Mouse (Mus musculus): ENCODE measurements at regions not wholly inside any gene's neighbourhood (a gene's known extent, or its start where the extent isn't known, plus 50 kb on each side); places are given as distances from the start of the nearest gene placed in this dataset.

GRCm38 (mm10) chr11:23140429-23141099 lies 115.3 kb upstream of the Xpo1 start:
- H3K27ac ChIP-seq: peak overlapping the region; percentile 50
- peak; percentile 73 for ATAC-seq (ENCODE audit: low FRiP score)
- H3K9me3 ChIP-seq: no peaks in the 10 kb centered on the region
- no peak overlapping the region for H3K4me2 ChIP-seq
- H3K9ac ChIP-seq: no peak overlapping the region
- no peaks in the 10 kb centered on the region for H3K27me3 ChIP-seq
- H3K36me3 ChIP-seq: no peaks in the 10 kb centered on the region
- peaks cover 15% of the 10 kb centered on the region for H3K4me1 ChIP-seq (replicated peaks)
- 38% methylated on average over 6 of the region's 6 CpGs for WGBS
- H3K4me3 ChIP-seq: no peak overlapping the region

GRCm38 (mm10) chr11:23141100-23141837 lies 114.6 kb upstream of the Xpo1 start:
- peak; percentile 47; the same call in 1 of the 2 replicates for ATAC-seq (ENCODE audit: low FRiP score)
- 72% methylated on average over 12 of the region's 12 CpGs for WGBS
- no peaks in the 10 kb centered on the region for H3K9me3 ChIP-seq
- no peaks in the 10 kb centered on the region for H3K27me3 ChIP-seq
- peak overlapping the region; percentile 40 for H3K27ac ChIP-seq
- H3K4me3 ChIP-seq: no peak overlapping the region
- no peak overlapping the region for H3K9ac ChIP-seq
- H3K36me3 ChIP-seq: no peaks in the 10 kb centered on the region
- H3K4me1 ChIP-seq (replicated peaks): peaks cover 15% of the 10 kb centered on the region
- H3K4me2 ChIP-seq: no peak overlapping the region

- no peaks in the 10 kb centered on the region for H3K36me3 ChIP-seq
- WGBS: 83% methylated on average over 8 of the region's 8 CpGs
- no peak overlapping the region for H3K4me3 ChIP-seq
- peak; percentile 54; the same call in 1 of the 2 replicates for ATAC-seq (ENCODE audit: low FRiP score)
- H3K4me2 ChIP-seq: no peak overlapping the region
- H3K27me3 ChIP-seq: no peaks in the 10 kb centered on the region
- H3K9ac ChIP-seq: no peak overlapping the region
- H3K9me3 ChIP-seq: no peaks in the 10 kb centered on the region
- H3K4me1 ChIP-seq (replicated peaks): no peaks in the 10 kb centered on the region
- H3K27ac ChIP-seq: no peak overlapping the region
These were observed 107.7 kb upstream of the Xpo1 start for GRCm38 (mm10) chr11:23148048-23148596.

- WGBS: 64% methylated on average over 5 of the region's 5 CpGs
- Histone ChIP-seq H3K27me3 (no peaks in the 10 kb centered on the region), H3K4me2 (no peak overlapping the region), H3K4me1 (replicated peaks) (no peaks in the 10 kb centered on the region), H3K9me3 (no peaks in the 10 kb centered on the region), H3K9ac (no peak overlapping the region), H3K36me3 (no peaks in the 10 kb centered on the region), H3K4me3 (no peak overlapping the region), H3K27ac (no peak overlapping the region)
- ATAC-seq (ENCODE audit: low FRiP score): peak; percentile 34; the same call in 1 of the 2 replicates
These were observed 106.1 kb upstream of the Xpo1 start for GRCm38 (mm10) chr11:23149556-23150244.

GRCm38 (mm10) chr11:23154851-23155250 lies 101.0 kb upstream of the Xpo1 start:
- Histone ChIP-seq H3K27ac (no peak overlapping the region), H3K9me3 (no peaks in the 10 kb centered on the region), H3K4me3 (no peak overlapping the region), H3K4me1 (replicated peaks) (no peaks in the 10 kb centered on the region), H3K27me3 (no peaks in the 10 kb centered on the region), H3K9ac (no peak overlapping the region), H3K4me2 (no peak overlapping the region), H3K36me3 (no peaks in the 10 kb centered on the region)
- ATAC-seq (ENCODE audit: low FRiP score): no peak
- whole genome bisulfite sequencing: 63% methylated on average over 1 of the region's 1 CpGs

GRCm38 (mm10) chr11:23168546-23169218 lies 87.2 kb upstream of the Xpo1 start:
- 87% methylated on average over 12 of the region's 12 CpGs for WGBS
- Histone ChIP-seq H3K27ac (no peak overlapping the region), H3K9me3 (no peaks in the 10 kb centered on the region), H3K27me3 (no peaks in the 10 kb centered on the region), H3K4me2 (no peak overlapping the region), H3K4me3 (no peak overlapping the region), H3K36me3 (no peaks in the 10 kb centered on the region), H3K4me1 (replicated peaks) (no peaks in the 10 kb centered on the region), H3K9ac (no peak overlapping the region)
- ATAC-seq (ENCODE audit: low FRiP score): no peak

- Histone ChIP-seq H3K9ac (no peak overlapping the region), H3K9me3 (no peaks in the 10 kb centered on the region), H3K27ac (no peak overlapping the region), H3K27me3 (no peaks in the 10 kb centered on the region), H3K36me3 (no peaks in the 10 kb centered on the region), H3K4me3 (no peak overlapping the region), H3K4me1 (replicated peaks) (no peaks in the 10 kb centered on the region), H3K4me2 (no peak overlapping the region)
- 88% methylated on average over 3 of the region's 3 CpGs for WGBS
- no peak for ATAC-seq (ENCODE audit: low FRiP score)
These were observed 86.0 kb upstream of the Xpo1 start for GRCm38 (mm10) chr11:23169742-23170428.

GRCm38 (mm10) chr11:23170813-23171212 lies 85.0 kb upstream of the Xpo1 start:
- ATAC-seq (ENCODE audit: low FRiP score): no peak
- H3K4me2 ChIP-seq: no peak overlapping the region
- no peak overlapping the region for H3K4me3 ChIP-seq
- no peaks in the 10 kb centered on the region for H3K4me1 ChIP-seq (replicated peaks)
- H3K36me3 ChIP-seq: no peaks in the 10 kb centered on the region
- H3K9ac ChIP-seq: no peak overlapping the region
- no peaks in the 10 kb centered on the region for H3K9me3 ChIP-seq
- H3K27me3 ChIP-seq: no peaks in the 10 kb centered on the region
- no peak overlapping the region for H3K27ac ChIP-seq
- 71% methylated on average over 2 of the region's 2 CpGs for WGBS

- H3K9me3 ChIP-seq: no peaks in the 10 kb centered on the region
- no peaks in the 10 kb centered on the region for H3K4me1 ChIP-seq (replicated peaks)
- no peak overlapping the region for H3K27ac ChIP-seq
- no peak overlapping the region for H3K9ac ChIP-seq
- H3K4me2 ChIP-seq: no peak overlapping the region
- H3K27me3 ChIP-seq: no peaks in the 10 kb centered on the region
- no peak overlapping the region for H3K4me3 ChIP-seq
- no peaks in the 10 kb centered on the region for H3K36me3 ChIP-seq
- WGBS: 95% methylated on average over 1 of the region's 1 CpGs
- ATAC-seq (ENCODE audit: low FRiP score): no peak
These were observed 84.1 kb upstream of the Xpo1 start for GRCm38 (mm10) chr11:23171760-23172159.

GRCm38 (mm10) chr11:23181647-23182046 lies 74.2 kb upstream of the Xpo1 start:
- Histone ChIP-seq H3K27ac (no peak overlapping the region), H3K9me3 (peaks cover 5% of the 10 kb centered on the region; the same call in 1 of the 2 replicates), H3K4me3 (no peak overlapping the region), H3K36me3 (no peaks in the 10 kb centered on the region), H3K4me2 (no peak overlapping the region), H3K4me1 (replicated peaks) (no peaks in the 10 kb centered on the region), H3K9ac (no peak overlapping the region), H3K27me3 (no peaks in the 10 kb centered on the region)
- 91% methylated on average over 7 of the region's 7 CpGs for WGBS
- ATAC-seq (ENCODE audit: low FRiP score): no peak

GRCm38 (mm10) chr11:23185211-23185610 lies 70.6 kb upstream of the Xpo1 start:
- no peaks in the 10 kb centered on the region for H3K4me1 ChIP-seq (replicated peaks)
- H3K9ac ChIP-seq: no peak overlapping the region
- H3K4me2 ChIP-seq: no peak overlapping the region
- ATAC-seq (ENCODE audit: low FRiP score): no peak
- WGBS: 95% methylated on average over 2 of the region's 2 CpGs
- H3K4me3 ChIP-seq: no peak overlapping the region
- peaks cover 5% of the 10 kb centered on the region; the same call in 1 of the 2 replicates for H3K9me3 ChIP-seq
- H3K27me3 ChIP-seq: no peaks in the 10 kb centered on the region
- H3K27ac ChIP-seq: no peak overlapping the region
- no peaks in the 10 kb centered on the region for H3K36me3 ChIP-seq

Measured in hindbrain, embryonic 13.5 days (tissue).